ENCODE assay signal across 8 mouse cellular contexts in genomic region chr13:9277621-9277960, GRCm38 (mm10). TPM values are rescaled to one million over a fixed set of nuclear protein-coding genes. Genes with fewer than 3 reads are reported as not detected.
DNase-seq lines count a peak whose midpoint lies in the region; ATAC-seq and TF ChIP-seq lines count a peak whose summit lies in the region.

No protein-coding gene starts in this region.

- TF ChIP-seq CTCF in forebrain, postnatal 0 days (IDR thresholded peaks at IDR 0.05; ENCODE audit: low read depth) = no peak

- peak overlapping the region; percentile 99 for H3K9ac ChIP-seq in forebrain, postnatal 0 days

- WGBS in forebrain, postnatal 0 days = 2% methylated on average over 15 of the region's 15 CpGs

- H3K4me3 ChIP-seq in forebrain, postnatal 0 days (ENCODE audit: low read depth, low read length) = peak overlapping the region; percentile 98

- no peaks in the 10 kb centered on the region for H3K9me3 ChIP-seq in forebrain, postnatal 0 days (ENCODE audit: low read length)

- H3K4me1 ChIP-seq in forebrain, postnatal 0 days (ENCODE audit: insufficient read depth) = peaks cover 14% of the 10 kb centered on the region

- ATAC-seq in forebrain, postnatal 0 days = no peak

- H3K27ac ChIP-seq in forebrain, postnatal 0 days (ENCODE audit: low read depth, low read length) = peak overlapping the region; percentile 99

- H3K4me2 ChIP-seq in forebrain, postnatal 0 days (ENCODE audit: low read depth) = peak overlapping the region; percentile 65

- peak; percentile 29 to 71 for DNase-seq in adrenal gland, adult (ENCODE audit: inconsistent age in 2 of 2, low spot score in 1 of 2)
- no peak for DNase-seq in adrenal gland, postnatal 4 days (ENCODE audit: low spot score in 2 of 2)
- peak; percentile 2 for DNase-seq in thymus, postnatal 0 days (ENCODE audit: low spot score)
- no peak for DNase-seq in thymus, adult 18-20 months
- DNase-seq in forebrain, postnatal 0 days = no peak
- DNase-seq in kidney, adult 9 months = peak; percentile 14
- DNase-seq in mesoderm, embryonic 11.5 days (ENCODE audit: low read depth, low spot score) = peak; percentile 70
- DNase-seq in ovary, postnatal 10 days (ENCODE audit: low spot score) = no peak

- no peaks in the 10 kb centered on the region for H3K27me3 ChIP-seq in forebrain, postnatal 0 days (ENCODE audit: insufficient read depth, low read length)

- H3K36me3 ChIP-seq in forebrain, postnatal 0 days (ENCODE audit: insufficient read depth) = no peaks in the 10 kb centered on the region

RNA-seq across cellular contexts. Expression of gene Dip2c, which starts 1.3 kb away (rescaled TPM):
- 10 to 100 TPM; 25.1 to 26.9 TPM for total RNA-seq in adrenal gland, postnatal 4 days (2021)
- polyA plus RNA-seq in thymus, postnatal 0 days (2015; fragmentation: Nextera tagmentation; extraction: Ambion mirVana) = 1.7 and 2.0 TPM in 2 replicates
- 59.5 and 67.4 TPM in 2 replicates for total RNA-seq in forebrain, postnatal 0 days (2014; rRNA removed)
- polyA plus RNA-seq in forebrain, postnatal 0 days (2015; fragmentation: Nextera tagmentation; extraction: Ambion mirVana) = 6.3 and 8.8 TPM in 2 replicates

Comparison
In these comparisons a context has a peak if more than half of its experiments do, and no peak if none do; other contexts are left out.
1. DNase-seq: peak in adrenal gland, adult (2 of 2), thymus, postnatal 0 days (single experiment), kidney, adult 9 months (single experiment) and mesoderm, embryonic 11.5 days (single experiment); none in adrenal gland, postnatal 4 days (0 of 2), thymus, adult 18-20 months (0 of 2), forebrain, postnatal 0 days (single experiment) and ovary, postnatal 10 days (single experiment).